Mouse (Mus musculus): ENCODE measurements around the gene Lrfn4. TPM values are rescaled to one million over a fixed set of nuclear protein-coding genes. Genes with fewer than 3 reads are reported as not detected.
A peak's percentile ranks its signal among the peaks of the same experiment; 100 is the strongest.
"Not testable (repeated sequence)": the region's sequence is repeated elsewhere in the genome, so short reads cannot be mapped to it uniquely, and the experiment has no call there.

Lrfn4 gene
- polyA plus RNA-seq, 1 experiment from 2014 or later, result 6.5 TPM

DNA sequence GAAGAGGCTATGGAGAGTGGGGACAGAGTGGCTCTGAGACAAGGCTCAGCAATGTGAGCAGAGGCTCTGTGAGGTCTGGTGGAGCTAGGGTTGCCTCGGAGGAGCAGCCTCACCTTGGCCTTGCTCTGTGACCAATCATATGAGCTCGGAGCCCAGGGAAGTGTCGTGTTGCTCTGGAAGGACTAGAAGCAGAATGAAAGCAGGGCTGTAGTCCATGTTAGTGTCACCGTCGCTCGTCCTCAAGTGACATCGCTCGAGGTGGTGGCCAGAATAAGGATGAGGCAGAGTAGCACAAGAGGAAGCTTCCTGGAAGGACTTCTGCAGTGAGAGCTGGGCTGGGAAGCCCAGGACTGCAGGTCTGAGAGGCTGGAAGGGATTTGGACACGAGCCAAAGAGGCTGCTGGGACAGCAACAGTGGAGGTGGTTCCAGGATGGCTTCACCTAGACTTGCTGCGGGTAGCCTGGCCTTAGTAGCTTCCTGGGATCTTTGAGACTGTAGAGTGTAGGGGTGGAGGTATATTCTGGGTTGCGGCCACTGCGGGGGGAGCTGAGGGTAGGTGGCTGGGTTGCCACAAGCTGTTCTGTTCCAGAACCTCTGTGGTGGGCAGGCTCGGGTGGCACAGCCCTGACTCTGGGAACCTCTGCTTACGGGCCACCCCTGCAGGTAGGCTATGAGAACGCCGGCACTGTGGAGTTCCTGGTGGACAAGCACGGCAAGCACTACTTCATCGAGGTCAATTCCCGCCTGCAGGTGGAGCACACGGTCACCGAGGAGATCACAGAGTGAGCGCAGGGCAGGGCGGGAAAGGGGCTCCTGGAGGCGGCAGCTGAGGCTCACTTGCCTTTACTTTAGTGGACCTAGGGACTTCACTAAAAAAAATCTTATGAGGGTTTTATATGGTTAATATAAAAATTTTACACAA is 11.4 kb downstream of the Lrfn4 start:
- Histone ChIP-seq H3K27me3 (replicated peaks) (no peaks in the 10 kb centered on the region), H3K9ac (no peak overlapping the region), H3K9me3 (no peaks in the 10 kb centered on the region), H3K27ac (no peak overlapping the region), H3K4me1 (replicated peaks) (peaks cover 19% of the 10 kb centered on the region), H3K4me3 (replicated peaks) (no peak overlapping the region), H3K4me2 (replicated peaks) (peak overlapping the region; percentile 2; the same call in 1 of the 2 replicates), H3K36me3 (no peaks in the 10 kb centered on the region)
- 33% methylated on average over 24 of the region's 24 CpGs for WGBS
- peak; percentile 82 for ATAC-seq

DNA sequence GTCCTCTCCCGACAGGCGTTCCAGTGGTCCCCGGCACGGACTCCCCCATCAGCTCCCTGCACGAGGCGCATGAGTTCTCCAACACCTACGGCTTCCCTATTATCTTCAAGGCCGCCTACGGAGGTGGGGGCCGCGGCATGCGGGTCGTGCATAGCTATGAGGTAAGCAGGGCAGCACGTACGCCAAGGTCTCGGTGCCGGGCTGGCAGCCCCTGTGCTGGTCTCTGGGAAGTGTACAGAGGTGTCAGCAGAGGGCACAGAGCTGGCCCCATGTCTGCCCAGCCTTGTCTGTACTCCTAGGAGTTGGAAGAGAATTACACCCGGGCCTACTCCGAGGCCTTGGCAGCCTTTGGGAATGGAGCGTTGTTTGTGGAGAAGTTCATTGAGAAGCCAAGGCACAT is 13.0 kb downstream of the Lrfn4 start:
- Histone ChIP-seq H3K4me1 (replicated peaks) (peaks cover 19% of the 10 kb centered on the region), H3K36me3 (no peaks in the 10 kb centered on the region), H3K9ac (no peak overlapping the region), H3K27me3 (replicated peaks) (no peaks in the 10 kb centered on the region), H3K9me3 (no peaks in the 10 kb centered on the region), H3K4me2 (replicated peaks) (no peak overlapping the region), H3K27ac (no peak overlapping the region), H3K4me3 (replicated peaks) (no peak overlapping the region)
- ATAC-seq, result no peak
- 90% methylated on average over 20 of the region's 20 CpGs for WGBS

DNA sequence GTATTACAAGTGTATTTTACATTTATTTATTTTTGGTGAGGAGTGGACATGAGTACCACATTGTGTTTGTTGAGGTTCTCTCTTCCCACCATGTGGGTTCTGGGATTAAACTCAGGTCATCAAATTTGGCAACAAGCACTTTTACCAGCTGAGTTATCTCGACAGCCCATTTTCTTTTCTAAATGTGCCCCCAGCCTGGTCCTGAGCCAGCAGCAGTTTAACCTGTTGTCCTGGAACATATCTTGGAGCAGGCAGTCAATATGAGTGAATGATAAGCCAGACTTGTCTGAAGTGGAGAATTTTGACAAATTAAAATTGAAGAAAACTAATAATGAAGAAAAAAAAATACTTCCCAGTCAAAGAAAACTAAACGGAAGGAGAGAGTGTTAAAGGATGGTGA is 19.4 kb downstream of the Lrfn4 start:
- WGBS, result 68% methylated on average over 2 of the region's 2 CpGs

DNA sequence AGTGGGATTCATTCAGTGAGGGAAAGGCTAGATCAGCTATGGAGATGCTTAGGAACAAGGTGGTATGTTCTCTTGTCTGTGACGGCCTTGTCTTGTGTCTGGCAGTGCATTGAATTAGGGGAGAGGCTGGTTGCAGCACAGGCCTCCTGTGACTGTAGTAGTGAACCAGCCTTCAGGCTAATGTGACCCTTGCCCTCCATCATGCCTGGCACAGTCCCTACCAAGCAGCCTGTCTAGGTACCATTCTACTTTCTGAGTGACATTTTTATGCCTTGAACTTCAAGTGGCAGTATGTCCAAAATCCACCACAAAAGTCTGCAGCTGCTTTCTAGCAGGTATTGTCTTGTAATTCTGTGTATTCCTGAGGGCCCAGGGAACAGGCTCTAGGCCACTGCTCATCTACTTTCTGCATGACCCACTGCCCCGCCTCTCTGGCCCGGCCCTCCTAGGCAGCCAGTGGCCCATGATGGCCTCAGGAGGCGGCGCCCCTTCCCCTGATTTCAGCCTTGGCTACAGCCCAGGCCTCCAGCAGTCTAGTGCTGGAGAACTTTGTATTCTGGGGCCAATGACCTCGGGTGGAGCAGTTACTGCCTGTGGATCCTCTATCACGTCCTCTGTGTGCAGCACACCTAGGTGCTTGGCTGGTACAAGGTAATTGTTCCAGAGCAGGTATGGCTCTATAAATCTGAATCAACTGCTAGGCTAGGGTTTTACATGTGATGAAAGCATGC is 21.5 kb downstream of the Lrfn4 start:
- H3K9me3 ChIP-seq, result no peaks in the 10 kb centered on the region
- H3K9ac ChIP-seq, result no peak overlapping the region
- 44% methylated on average over 7 of the region's 7 CpGs for WGBS
- H3K4me1 ChIP-seq (replicated peaks), result no peaks in the 10 kb centered on the region
- peak; percentile 90 for ATAC-seq
- no peaks in the 10 kb centered on the region for H3K36me3 ChIP-seq
- no peak overlapping the region for H3K4me3 ChIP-seq (replicated peaks)
- no peak overlapping the region for H3K27ac ChIP-seq
- H3K4me2 ChIP-seq (replicated peaks), result no peak overlapping the region
- no peaks in the 10 kb centered on the region for H3K27me3 ChIP-seq (replicated peaks)

More for the DNA sequence above, 19.4 kb downstream of the Lrfn4 start:
- Histone ChIP-seq H3K27me3 (replicated peaks) (no peaks in the 10 kb centered on the region), H3K36me3 (no peaks in the 10 kb centered on the region), H3K4me1 (replicated peaks) (no peaks in the 10 kb centered on the region), H3K27ac (no peak overlapping the region), H3K4me3 (replicated peaks) (no peak overlapping the region), H3K9ac (no peak overlapping the region), H3K4me2 (replicated peaks) (no peak overlapping the region), H3K9me3 (no peaks in the 10 kb centered on the region)
- ATAC-seq, result no peak

DNA sequence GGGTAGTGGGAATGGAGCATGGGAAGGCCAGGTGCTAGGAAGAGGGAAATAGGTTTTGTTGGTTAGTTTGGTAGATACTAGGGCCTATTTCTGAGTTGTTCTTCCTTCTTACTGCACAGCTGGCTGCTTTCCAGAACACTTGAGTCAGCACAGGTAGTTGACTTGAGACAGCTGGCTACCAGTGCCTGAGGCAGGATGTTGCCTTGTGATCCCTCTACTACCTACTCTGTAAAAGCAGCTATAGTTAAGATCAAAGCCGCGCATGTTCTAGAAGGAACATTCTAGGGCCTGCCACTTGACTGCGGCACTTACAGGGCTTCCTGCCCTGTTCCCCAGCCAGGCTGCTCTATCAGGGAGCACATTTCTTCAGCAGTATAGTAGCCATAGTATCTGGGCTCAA is 25.4 kb downstream of the Lrfn4 start:
- Histone ChIP-seq H3K27ac (no peak overlapping the region), H3K4me1 (replicated peaks) (no peaks in the 10 kb centered on the region), H3K9me3 (no peaks in the 10 kb centered on the region), H3K4me2 (replicated peaks) (no peak overlapping the region), H3K27me3 (replicated peaks) (no peaks in the 10 kb centered on the region), H3K36me3 (no peaks in the 10 kb centered on the region), H3K4me3 (replicated peaks) (no peak overlapping the region), H3K9ac (no peak overlapping the region)
- WGBS, result 79% methylated on average over 3 of the region's 3 CpGs
- ATAC-seq, result no peak

DNA sequence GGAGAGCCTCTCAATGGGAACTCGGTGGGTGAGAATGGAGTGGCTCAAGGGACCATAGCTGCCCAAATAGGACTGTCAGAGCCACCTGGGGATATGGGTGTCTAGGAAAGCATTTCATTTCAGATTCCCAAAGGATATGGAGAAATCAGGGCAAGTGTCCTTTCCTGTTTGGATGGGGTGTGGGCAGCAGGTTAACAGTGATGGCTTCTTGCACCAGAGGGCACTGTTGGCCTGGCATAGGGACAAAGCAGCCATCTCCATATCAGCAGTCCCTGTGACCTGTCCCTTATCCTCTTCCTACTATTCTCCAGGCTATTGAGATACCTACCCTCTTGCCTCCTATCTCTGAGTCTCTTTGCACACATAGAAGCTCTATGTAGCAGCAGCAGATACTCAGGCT is 26.4 kb downstream of the Lrfn4 start:
- ATAC-seq, result no peak
- Histone ChIP-seq H3K27ac (no peak overlapping the region), H3K9ac (no peak overlapping the region), H3K27me3 (replicated peaks) (no peaks in the 10 kb centered on the region), H3K9me3 (no peaks in the 10 kb centered on the region), H3K36me3 (no peaks in the 10 kb centered on the region), H3K4me3 (replicated peaks) (no peak overlapping the region), H3K4me2 (replicated peaks) (no peak overlapping the region), H3K4me1 (replicated peaks) (no peaks in the 10 kb centered on the region)
- 73% methylated on average over 1 of the region's 1 CpGs for WGBS

DNA sequence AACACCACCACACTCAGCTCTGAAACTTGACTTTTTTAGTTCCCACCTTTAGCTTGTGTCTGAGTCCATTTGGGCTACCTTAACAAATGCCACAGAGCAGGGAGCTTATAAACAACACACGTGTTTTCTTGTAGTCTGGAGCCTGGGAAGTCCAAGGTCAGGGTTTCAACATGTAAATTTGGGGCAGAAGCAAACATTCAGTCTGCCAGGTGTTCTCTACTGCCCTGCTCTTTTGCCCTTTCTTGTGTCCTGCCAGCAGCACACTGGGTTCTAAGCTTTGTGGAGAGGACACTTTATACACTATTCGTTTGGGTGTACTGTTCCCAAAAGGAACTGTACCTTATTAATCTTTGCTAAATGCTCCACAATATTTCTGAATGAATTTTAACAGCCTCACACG is 27.0 kb downstream of the Lrfn4 start:
- Histone ChIP-seq H3K4me2 (replicated peaks) (no peak overlapping the region), H3K27me3 (replicated peaks) (no peaks in the 10 kb centered on the region), H3K36me3 (no peaks in the 10 kb centered on the region), H3K4me1 (replicated peaks) (no peaks in the 10 kb centered on the region), H3K4me3 (replicated peaks) (no peak overlapping the region), H3K9ac (no peak overlapping the region), H3K9me3 (no peaks in the 10 kb centered on the region), H3K27ac (no peak overlapping the region)
- 64% methylated on average over 3 of the region's 3 CpGs for WGBS
- no peak for ATAC-seq

DNA sequence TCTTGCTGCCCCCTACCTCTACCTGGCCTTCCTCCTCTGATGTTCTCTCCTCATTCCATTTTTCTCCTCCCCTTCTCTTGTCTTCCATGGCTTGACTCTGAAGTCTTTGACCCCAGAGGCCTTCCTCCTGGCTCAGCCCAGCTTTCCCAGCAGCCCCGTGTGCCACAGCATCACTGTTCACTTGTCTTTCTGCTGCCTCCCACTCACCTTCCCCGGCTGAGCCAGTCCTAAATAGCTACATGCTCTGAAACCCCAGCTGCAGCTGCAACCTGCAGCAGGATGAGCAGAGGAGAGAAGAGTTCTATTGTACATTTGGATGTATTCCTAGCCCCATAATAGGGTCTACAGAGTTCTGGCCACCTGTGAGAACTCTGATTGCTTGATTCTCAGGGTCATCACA is 28.0 kb downstream of the Lrfn4 start:
- no peak overlapping the region for H3K4me2 ChIP-seq (replicated peaks)
- H3K4me3 ChIP-seq (replicated peaks), result no peak overlapping the region
- no peak overlapping the region for H3K27ac ChIP-seq
- H3K9ac ChIP-seq, result no peak overlapping the region
- no peaks in the 10 kb centered on the region for H3K9me3 ChIP-seq
- no peaks in the 10 kb centered on the region for H3K27me3 ChIP-seq (replicated peaks)
- H3K36me3 ChIP-seq, result no peaks in the 10 kb centered on the region
- no peak for ATAC-seq
- WGBS, result 68% methylated on average over 2 of the region's 2 CpGs
- H3K4me1 ChIP-seq (replicated peaks), result no peaks in the 10 kb centered on the region

DNA sequence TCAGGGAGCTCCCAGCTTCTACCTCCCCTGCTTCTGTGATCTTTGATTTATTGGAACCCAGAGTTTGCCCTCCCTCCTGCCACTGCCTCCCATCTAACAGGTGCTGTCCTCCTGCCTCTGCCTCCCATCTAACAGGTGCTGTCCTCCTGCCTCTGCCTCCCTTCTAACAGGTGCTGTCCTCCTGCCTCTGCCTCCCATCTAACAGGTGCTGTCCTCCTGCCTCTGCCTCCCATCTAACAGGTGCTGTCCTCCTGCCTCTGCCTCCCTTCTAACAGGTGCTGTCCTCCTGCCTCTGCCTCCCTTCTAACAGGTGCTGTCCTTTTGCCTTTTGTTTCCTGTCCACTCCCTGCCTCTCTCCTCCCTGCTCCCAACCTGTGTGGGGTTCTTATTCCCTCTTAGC is 28.7 kb downstream of the Lrfn4 start:
- not testable (repeated sequence) for H3K27me3 ChIP-seq (replicated peaks); ATAC-seq; H3K9me3 ChIP-seq; H3K9ac ChIP-seq; H3K4me3 ChIP-seq (replicated peaks); H3K36me3 ChIP-seq; H3K4me1 ChIP-seq (replicated peaks); H3K27ac ChIP-seq; H3K4me2 ChIP-seq (replicated peaks)

DNA sequence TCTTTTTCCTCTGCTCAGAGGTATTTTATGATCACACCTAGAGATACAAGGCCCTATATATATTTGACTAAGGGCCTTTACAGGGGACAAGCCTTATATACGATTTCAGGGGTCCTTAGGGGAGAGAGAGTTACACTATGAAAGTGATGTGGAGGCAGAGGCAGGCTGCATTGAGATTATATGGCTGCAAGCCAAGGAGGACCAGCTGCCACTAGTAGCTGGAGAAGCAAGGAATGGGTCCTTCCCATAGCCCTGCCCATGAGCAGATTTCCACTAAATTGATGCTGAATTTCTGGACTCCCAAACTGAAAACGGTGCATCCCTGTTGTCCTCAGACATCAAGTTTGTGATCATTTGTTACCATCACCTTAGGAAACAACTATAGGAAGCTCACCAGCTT is 31.6 kb downstream of the Lrfn4 start:
- no peaks in the 10 kb centered on the region for H3K27me3 ChIP-seq (replicated peaks)
- no peak overlapping the region for H3K9ac ChIP-seq
- no peak for ATAC-seq
- no peak overlapping the region for H3K4me3 ChIP-seq (replicated peaks)
- H3K27ac ChIP-seq, result no peak overlapping the region
- H3K36me3 ChIP-seq, result no peaks in the 10 kb centered on the region
- WGBS, result 63% methylated on average over 2 of the region's 2 CpGs
- H3K4me1 ChIP-seq (replicated peaks), result no peaks in the 10 kb centered on the region
- no peaks in the 10 kb centered on the region for H3K9me3 ChIP-seq
- no peak overlapping the region for H3K4me2 ChIP-seq (replicated peaks)

DNA sequence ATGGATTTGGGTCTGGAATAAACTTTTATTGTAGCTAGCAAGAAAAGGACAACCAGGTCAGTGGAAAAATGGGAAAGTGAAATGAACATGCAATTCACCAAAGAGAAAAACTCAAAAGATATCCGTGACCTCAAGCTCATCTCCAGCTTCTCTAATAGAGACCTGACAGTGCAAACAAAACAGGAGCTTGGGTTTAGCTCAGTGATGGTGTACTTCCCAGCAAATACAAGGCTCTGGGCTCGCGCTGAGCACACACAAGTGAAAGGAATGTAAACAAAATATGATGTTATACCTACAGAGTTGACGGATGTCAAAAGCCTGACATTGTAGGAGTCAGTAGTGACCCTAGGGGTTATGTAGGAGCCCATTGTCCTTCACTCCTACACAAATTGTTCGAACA is 36.2 kb downstream of the Lrfn4 start:
- H3K9me3 ChIP-seq, result no peaks in the 10 kb centered on the region
- no peak overlapping the region for H3K4me2 ChIP-seq (replicated peaks)
- H3K36me3 ChIP-seq, result no peaks in the 10 kb centered on the region
- no peak overlapping the region for H3K9ac ChIP-seq
- WGBS, result 50% methylated on average over 5 of the region's 5 CpGs
- H3K4me3 ChIP-seq (replicated peaks), result no peak overlapping the region
- H3K27me3 ChIP-seq (replicated peaks), result no peaks in the 10 kb centered on the region
- H3K27ac ChIP-seq, result no peak overlapping the region
- H3K4me1 ChIP-seq (replicated peaks), result no peaks in the 10 kb centered on the region
- ATAC-seq, result no peak

DNA sequence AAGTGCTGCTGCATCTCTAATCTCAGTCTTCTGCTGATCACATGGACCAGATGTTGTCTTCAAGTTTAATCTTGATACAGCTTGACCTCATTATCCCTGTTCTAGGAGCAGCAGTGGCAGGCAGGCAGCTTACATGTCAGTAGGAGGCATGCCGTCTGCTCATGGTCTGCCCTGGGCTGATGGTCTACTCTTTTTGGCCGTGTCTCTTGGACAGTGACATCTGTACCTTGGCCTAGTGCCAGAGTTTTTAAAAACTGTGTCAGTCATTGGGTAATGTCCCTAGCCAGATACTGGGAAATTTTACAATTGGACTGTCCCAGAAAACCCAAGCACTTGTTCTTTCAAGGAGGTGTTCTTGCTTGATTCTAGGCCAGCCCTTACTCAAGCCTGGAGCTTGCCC is 36.7 kb downstream of the Lrfn4 start:
- H3K36me3 ChIP-seq, result no peaks in the 10 kb centered on the region
- H3K27me3 ChIP-seq (replicated peaks), result no peaks in the 10 kb centered on the region

DNA sequence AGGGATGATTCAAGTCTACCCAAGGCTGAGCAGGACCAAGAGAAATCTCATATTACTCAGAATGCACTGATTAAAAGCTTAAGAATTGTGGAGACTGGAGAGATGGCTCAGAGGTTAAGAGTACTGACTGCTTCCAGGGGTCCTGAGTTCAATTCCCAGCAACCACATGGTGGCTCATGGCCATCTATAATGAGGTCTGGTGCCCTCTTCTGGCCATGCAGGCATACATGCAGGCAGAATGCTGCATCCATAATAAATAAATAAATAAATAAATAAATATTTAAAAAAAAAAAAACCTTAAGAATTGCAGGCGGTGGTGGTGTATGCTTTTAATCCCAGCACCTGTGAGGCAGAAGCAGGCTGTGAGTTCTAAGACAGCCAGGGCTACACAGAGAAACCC is 42.2 kb downstream of the Lrfn4 start:
- WGBS, result 86% methylated on average over 1 of the region's 1 CpGs
- Histone ChIP-seq H3K4me2 (replicated peaks) (no peak overlapping the region), H3K9ac (no peak overlapping the region), H3K27me3 (replicated peaks) (no peaks in the 10 kb centered on the region), H3K27ac (no peak overlapping the region), H3K36me3 (no peaks in the 10 kb centered on the region), H3K9me3 (no peaks in the 10 kb centered on the region), H3K4me1 (replicated peaks) (no peaks in the 10 kb centered on the region), H3K4me3 (replicated peaks) (no peak overlapping the region)
- ATAC-seq, result no peak

More for the DNA sequence above, 36.7 kb downstream of the Lrfn4 start:
- Histone ChIP-seq H3K27ac (no peak overlapping the region), H3K4me1 (replicated peaks) (no peaks in the 10 kb centered on the region), H3K9ac (no peak overlapping the region), H3K4me3 (replicated peaks) (no peak overlapping the region), H3K4me2 (replicated peaks) (no peak overlapping the region), H3K9me3 (no peaks in the 10 kb centered on the region)
- no peak for ATAC-seq
- 47% methylated on average over 2 of the region's 2 CpGs for WGBS
